Mouse (Mus musculus) liver, embryonic 11.5 days (tissue): ENCODE measurements around the gene Isoc2a. TPM values are rescaled to one million over a fixed set of nuclear protein-coding genes. Genes with fewer than 3 reads are reported as not detected.
A peak's percentile ranks its signal among the peaks of the same experiment; 100 is the strongest.
"Not testable (repeated sequence)": the region's sequence is repeated elsewhere in the genome, so short reads cannot be mapped to it uniquely, and the experiment has no call there.

ENCODE experiments used
- ATAC-seq: fragments of 200-750 bp; cut with Nextera tagmentation; replicated peaks from 2 replicates; pipeline ENCODE4 v1.8.0; 2017; ENCODE audit warnings: moderate number of reproducible peaks, mild to moderate bottlenecking, moderate TSS enrichment, moderate library complexity; ENCODE audit not compliant: low FRiP score
- DNase-seq: peaks from one replicate; pipeline ENCODE4 v3.0.0-alpha.2; 2017; ENCODE audit warnings: low spot score
- H3K27ac ChIP-seq: fragments of 300-500 bp; sonication (generic); 2 replicates; pipeline ENCODE4 v1.5.1; 2014; ENCODE audit warnings: mild to moderate bottlenecking, low read depth, low read length, control low read depth
- H3K27me3 ChIP-seq: fragments of 300-500 bp; sonication (generic); replicated peaks from 2 replicates; pipeline ENCODE4 v1.6.1; 2014; ENCODE audit warnings: low read length, mixed read lengths; ENCODE audit not compliant: control insufficient read depth, insufficient read depth
- H3K36me3 ChIP-seq: fragments of 300-500 bp; sonication (generic); 2 replicates; pipeline ENCODE4 v1.6.1; 2014; ENCODE audit warnings: mild to moderate bottlenecking, low read length, moderate library complexity, mixed read lengths; ENCODE audit not compliant: control insufficient read depth, insufficient read depth
- H3K4me1 ChIP-seq: fragments of 300-500 bp; sonication (generic); replicated peaks from 2 replicates; pipeline ENCODE4 v1.6.1; 2014; ENCODE audit warnings: low read length, mixed read lengths; ENCODE audit not compliant: control insufficient read depth, insufficient read depth
- H3K4me2 ChIP-seq: fragments of 300-500 bp; sonication (generic); 2 replicates; pipeline ENCODE4 v1.6.1; 2014; ENCODE audit warnings: mild to moderate bottlenecking, control low read depth, moderate library complexity
- H3K4me3 ChIP-seq: fragments of 300-500 bp; sonication (generic); 2 replicates; pipeline ENCODE4 v1.5.1; 2014; ENCODE audit warnings: low read depth, low read length, control low read depth
- H3K9ac ChIP-seq: fragments of 300-500 bp; sonication (generic); 2 replicates; pipeline ENCODE4 v1.6.1; 2014; ENCODE audit warnings: low read depth, low read length, control low read depth
- H3K9me3 ChIP-seq: fragments of 300-500 bp; sonication (generic); 2 replicates; pipeline ENCODE4 v1.6.1; 2016; ENCODE audit warnings: low read length, inconsistent platforms, mixed read lengths; ENCODE audit not compliant: control insufficient read depth
- WGBS: fragments of 180-500 bp; shearing (Covaris S2); extraction: QIAGEN DNeasy Blood & Tissue Kit; methylation state at CpG from one replicate; pipeline ENCODE4 v1.1.7; 2014; 5-methylcytosine and 5-hydroxymethylcytosine counted together
- polyA plus RNA-seq: library from polyadenylated mRNA; unstranded; fragments of >200 nt; fragmentation: Nextera tagmentation; extraction: Ambion mirVana; gene quantifications from 2 replicates; pipeline ENCODE4 v1.2.1, GENCODE M21; 2014

Gene Isoc2a
- polyA plus RNA-seq, 1 experiment from 2014 or later = 1.3 TPM

DNA sequence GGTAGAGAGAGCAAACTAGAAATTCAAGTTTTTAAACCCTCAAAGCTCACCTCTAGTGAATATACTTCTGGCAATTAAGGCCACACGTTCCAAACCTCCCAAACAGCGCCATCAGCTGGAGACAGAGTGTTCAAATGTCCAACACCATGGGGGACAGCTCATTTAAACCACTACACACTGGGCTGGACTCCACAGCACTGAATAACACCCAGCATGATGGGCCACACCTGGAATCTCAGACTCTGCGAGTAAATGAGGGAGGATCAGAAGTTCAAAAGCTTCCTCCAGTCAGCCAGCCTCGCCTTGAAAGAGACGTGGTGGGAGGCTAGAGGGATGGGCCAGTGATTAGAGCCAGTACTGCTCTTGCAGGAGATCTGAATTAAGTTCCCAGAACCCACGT lies 6.8 kb upstream of the Isoc2a start, which contains the start of gene Isoc2b:
Gene Isoc2b (minus strand): TSS at position 126 of the 400 bp plus-strand sequence.
- ATAC-seq (no peak), DNase-seq (no peak)
- Histone ChIP-seq H3K27me3 (no peaks in the 10 kb centered on the region), H3K4me1 (0 out of 2 replicates have a peak, but pooled peaks cover 2% of the 10 kb centered on the region), H3K27ac (no peak within 1 kb of the TSS), H3K9ac (no peak within 1 kb of the TSS), H3K4me3 (no peak within 1 kb of the TSS), H3K36me3 (no peaks in the 10 kb centered on the region), H3K4me2 (no peak within 1 kb of the TSS), H3K9me3 (no peaks in the 10 kb centered on the region)
- 49% methylated on average over 6 of the region's 6 CpGs for WGBS

DNA sequence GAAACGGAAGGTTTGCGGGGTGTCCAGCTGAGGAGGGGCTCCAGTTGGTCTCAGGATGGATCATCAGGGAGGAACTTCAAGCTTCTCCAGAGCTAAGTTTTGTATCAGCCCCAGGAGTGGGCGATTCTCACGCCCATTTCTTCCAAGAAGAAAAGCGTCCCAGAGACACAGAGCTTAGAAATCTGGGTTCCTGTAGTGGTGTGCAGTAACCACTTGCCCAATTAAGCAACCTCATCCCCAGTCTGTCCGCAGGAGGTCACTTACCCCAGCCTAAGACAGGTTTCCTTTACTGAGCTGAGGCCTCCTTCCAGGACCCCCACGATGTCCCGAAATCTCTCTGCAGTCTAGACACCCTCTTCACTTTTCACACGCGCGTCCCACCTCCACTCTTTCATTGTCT lies 273 bp downstream of the Isoc2a start:
- Histone ChIP-seq H3K4me3 (peak overlapping the region; percentile 62), H3K4me1 (peaks cover 14% of the 10 kb centered on the region), H3K4me2 (peak overlapping the region; percentile 94), H3K36me3 (no peaks in the 10 kb centered on the region; the same call in 1 of the 2 replicates), H3K9me3 (peaks cover 5% of the 10 kb centered on the region; the same call in 1 of the 2 replicates), H3K27me3 (no peaks in the 10 kb centered on the region), H3K27ac (peak overlapping the region; percentile 41; the same call in 1 of the 2 replicates), H3K9ac (peak overlapping the region; percentile 71)
- ATAC-seq (peak; percentile 17; the same call in 1 of the 2 replicates), DNase-seq (no peak)
- 12% methylated on average over 11 of the region's 11 CpGs for WGBS

DNA sequence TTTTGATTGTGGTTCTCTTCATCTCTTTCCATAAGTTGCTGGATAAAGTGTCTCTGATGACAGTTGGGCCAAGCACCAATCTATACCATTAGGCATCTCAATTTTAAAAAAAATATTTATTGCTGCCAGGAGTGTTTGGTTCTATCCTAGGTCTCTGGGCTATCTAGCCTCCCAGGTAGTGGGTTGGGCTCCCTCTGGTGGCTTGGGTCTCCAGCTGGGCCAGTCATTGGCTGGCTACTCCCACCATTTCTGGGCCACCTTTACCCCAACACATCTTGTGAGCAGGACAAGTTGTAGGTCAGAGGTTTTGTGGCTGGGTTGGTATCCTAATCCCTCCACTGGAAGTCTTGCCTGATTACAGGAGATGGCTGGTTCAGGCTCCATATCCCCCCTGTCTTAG lies 1.2 kb downstream of the Isoc2a start:
- H3K36me3 ChIP-seq = no peaks in the 10 kb centered on the region; the same call in 1 of the 2 replicates

DNA sequence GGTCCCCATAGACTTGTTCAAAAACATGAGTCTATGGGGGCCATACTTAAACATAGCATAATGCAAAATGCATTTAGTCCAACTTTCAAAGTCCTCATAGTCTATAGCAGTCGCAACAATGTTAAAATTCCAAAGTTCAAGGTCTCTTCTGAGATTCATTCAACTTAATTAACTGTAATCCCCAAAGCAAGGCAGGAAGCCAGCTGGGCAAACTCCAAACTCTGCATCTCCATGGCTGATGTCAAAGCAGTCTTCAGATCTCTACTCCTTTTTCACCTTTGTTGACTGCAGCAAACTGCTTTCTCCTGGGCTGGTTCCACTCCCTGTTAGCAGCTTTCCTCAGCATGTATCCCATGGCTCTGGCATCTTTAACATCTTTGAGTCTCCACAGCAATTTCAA lies 2.1 kb downstream of the Isoc2a start:
- ATAC-seq, H3K27ac ChIP-seq, H3K9me3 ChIP-seq, H3K36me3 ChIP-seq, H3K9ac ChIP-seq, H3K27me3 ChIP-seq, H3K4me2 ChIP-seq, DNase-seq, H3K4me3 ChIP-seq: not testable (repeated sequence)
- peaks cover 14% of the 10 kb centered on the region for H3K4me1 ChIP-seq
- WGBS = 85% methylated on average over 1 of the region's 1 CpGs

More for the DNA sequence above, 1.2 kb downstream of the Isoc2a start:
- peaks cover 5% of the 10 kb centered on the region; the same call in 1 of the 2 replicates for H3K9me3 ChIP-seq
- H3K4me3 ChIP-seq = peak overlapping the region; percentile 62; the same call in 1 of the 2 replicates
- no peak overlapping the region for H3K27ac ChIP-seq
- H3K4me2 ChIP-seq = peak overlapping the region; percentile 94
- ATAC-seq (no peak), DNase-seq (no peak)
- H3K4me1 ChIP-seq = peaks cover 14% of the 10 kb centered on the region
- no peak overlapping the region for H3K9ac ChIP-seq
- no peaks in the 10 kb centered on the region for H3K27me3 ChIP-seq

DNA sequence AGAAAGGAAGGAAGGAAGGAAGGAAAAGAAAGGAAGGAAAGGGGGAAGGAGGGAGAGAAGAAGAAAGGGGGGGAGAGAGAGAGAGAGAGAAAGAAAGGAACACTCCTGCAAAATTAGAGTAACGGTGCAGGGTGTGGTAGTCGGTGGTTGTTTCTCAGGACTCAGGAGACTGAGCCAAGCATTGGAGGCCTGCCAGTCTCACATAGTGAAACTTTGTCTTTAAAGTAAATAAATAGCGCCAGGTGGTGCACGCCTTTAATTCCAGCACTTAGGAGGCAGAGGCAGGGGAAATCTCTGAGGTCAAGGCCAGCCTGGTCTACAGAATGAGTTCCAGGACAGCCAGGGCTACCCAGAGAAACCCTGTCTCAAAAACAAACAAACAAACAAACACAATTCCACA lies 9.7 kb downstream of the Isoc2a start:
- ATAC-seq = no peak
- Histone ChIP-seq H3K9me3 (peaks cover 8% of the 10 kb centered on the region; the same call in 1 of the 2 replicates), H3K27ac (no peak overlapping the region), H3K27me3 (no peaks in the 10 kb centered on the region), H3K9ac (no peak overlapping the region), H3K4me1 (no peaks in the 10 kb centered on the region), H3K4me2 (no peak overlapping the region), H3K36me3 (no peaks in the 10 kb centered on the region; the same call in 1 of the 2 replicates), H3K4me3 (no peak overlapping the region)
- WGBS = 81% methylated on average over 4 of the region's 4 CpGs
- DNase-seq = no peak

DNA sequence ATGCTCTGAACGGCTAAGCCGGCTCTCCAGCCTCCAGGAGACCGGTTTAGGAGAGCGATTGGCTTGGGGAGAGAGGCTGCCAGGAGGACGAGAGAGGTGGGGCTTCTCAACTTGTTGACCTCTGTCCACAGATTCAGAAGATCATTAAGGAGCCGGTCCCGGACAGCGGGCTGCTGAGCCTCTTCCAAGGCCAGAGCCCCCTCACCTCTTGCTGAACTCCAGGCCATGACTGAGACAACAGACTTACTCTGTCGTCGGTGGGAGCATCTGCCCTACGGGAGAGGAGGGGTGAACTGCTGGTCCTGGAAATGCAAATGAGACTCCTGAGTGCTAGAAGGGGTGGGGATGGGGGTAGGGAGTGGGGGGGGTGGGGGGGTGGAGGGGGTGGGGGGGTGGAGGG lies 18.2 kb downstream of the Isoc2a start:
- H3K9me3 ChIP-seq = no peaks in the 10 kb centered on the region
- H3K27me3 ChIP-seq = no peaks in the 10 kb centered on the region
- no peak overlapping the region for H3K4me3 ChIP-seq
- WGBS = 62% methylated on average over 11 of the region's 11 CpGs
- no peak overlapping the region for H3K27ac ChIP-seq
- H3K36me3 ChIP-seq = no peaks in the 10 kb centered on the region
- no peak overlapping the region for H3K9ac ChIP-seq
- ATAC-seq = no peak
- H3K4me2 ChIP-seq = no peak overlapping the region
- no peak for DNase-seq
- peaks cover 7% of the 10 kb centered on the region for H3K4me1 ChIP-seq

DNA sequence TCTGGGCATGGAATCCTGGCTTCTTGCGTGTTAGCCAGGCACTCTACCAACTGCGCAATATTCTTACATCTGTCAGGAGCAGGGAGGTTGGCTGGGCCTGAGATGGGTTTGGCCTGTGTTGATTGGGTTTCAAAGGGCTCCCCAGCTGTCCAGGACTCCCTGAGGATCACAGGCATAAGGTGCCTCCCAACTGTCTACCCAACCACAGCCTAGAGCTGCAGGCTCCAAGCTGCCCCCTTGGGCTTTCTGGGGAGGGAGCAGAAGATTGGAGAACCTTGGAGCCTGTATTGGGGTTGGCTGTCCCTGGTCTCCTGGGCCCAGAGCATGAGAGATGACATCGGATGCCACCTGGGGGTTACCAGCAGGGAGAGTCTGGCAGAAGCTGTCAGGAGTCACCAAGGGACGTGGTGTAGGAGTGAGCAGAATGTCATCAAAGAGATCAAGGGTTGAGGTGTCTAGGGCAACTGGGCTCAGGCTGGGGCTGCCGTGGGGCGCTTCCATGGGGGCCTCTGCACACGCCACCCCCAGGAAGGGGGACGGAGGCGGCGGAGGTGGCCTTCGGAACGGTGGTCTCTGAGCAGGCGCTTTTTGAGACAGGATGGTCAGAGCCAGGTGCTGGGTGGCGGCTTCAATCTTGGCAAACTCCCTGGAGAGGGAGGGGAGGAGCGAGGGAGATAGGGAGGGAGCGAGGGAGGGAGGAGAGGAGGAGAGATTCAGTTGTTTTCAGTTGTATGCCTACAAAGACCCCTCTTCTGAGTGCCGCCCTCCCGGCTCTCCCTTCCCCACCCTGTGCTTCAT lies 22.1 kb downstream of the Isoc2a start:
- H3K4me1 ChIP-seq = peaks cover 7% of the 10 kb centered on the region
- no peak for DNase-seq
- H3K9me3 ChIP-seq = no peaks in the 10 kb centered on the region
- 21% methylated on average over 18 of the region's 18 CpGs for WGBS
- no peak for ATAC-seq
- H3K36me3 ChIP-seq = no peaks in the 10 kb centered on the region
- no peaks in the 10 kb centered on the region for H3K27me3 ChIP-seq
- no peak overlapping the region for H3K27ac ChIP-seq
- peak overlapping the region; percentile 38 for H3K4me3 ChIP-seq
- H3K9ac ChIP-seq = peak overlapping the region; percentile 57
- H3K4me2 ChIP-seq = peak overlapping the region; percentile 66

DNA sequence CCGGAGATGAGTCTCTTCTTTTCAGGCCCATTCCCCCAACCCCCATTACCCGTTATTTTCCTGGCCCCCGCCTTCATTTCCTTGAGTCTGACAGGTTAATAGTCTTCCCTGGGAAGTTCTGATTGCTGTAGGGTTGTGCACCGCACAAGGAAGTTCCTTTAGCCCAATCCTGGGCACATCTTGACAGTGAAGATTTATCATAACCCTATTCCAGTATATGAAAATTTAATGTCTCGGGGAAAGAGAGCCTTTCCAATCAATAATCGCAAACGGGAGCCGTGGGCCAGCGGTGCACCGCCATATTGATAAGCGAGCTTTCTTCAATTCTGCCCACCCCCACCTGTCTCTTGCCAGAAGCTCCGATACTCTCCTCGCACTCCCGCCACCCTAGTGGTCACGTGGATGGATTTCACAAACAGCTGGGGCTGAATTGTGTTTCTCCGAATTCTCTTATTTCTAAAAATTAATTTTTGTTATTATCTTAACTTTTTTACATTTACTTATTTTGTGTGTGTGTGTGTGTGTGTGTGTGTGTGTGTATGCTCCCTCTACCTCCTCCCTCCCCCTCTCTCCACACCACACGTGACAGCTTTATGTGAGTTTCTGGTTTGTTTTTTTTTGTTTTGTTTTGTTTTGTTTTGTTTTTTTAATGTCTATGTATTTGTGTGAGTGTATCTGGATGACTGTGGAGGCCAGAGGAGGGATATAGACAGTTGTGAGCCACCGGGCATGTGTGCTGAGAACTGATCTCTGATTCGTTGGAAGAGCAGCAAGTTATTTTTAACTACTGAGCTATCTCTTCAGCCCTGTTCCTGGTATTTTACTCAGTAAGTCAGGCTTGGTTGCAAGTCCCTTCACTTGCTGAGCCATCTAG lies 22.9 kb downstream of the Isoc2a start:
- peak; percentile 84 for ATAC-seq
- Histone ChIP-seq H3K27ac (peak overlapping the region; percentile 47), H3K4me2 (peak overlapping the region; percentile 66), H3K4me1 (peaks cover 7% of the 10 kb centered on the region), H3K9me3 (no peaks in the 10 kb centered on the region), H3K36me3 (no peaks in the 10 kb centered on the region), H3K27me3 (no peaks in the 10 kb centered on the region), H3K9ac (peak overlapping the region; percentile 57), H3K4me3 (peak overlapping the region; percentile 38)
- no peak for DNase-seq
- 5% methylated on average over 19 of the region's 19 CpGs for WGBS
